Mouse (Mus musculus): ENCODE measurements around the gene Snx22. TPM values are rescaled to one million over a fixed set of nuclear protein-coding genes. Genes with fewer than 3 reads are reported as not detected.

Gene Snx22
- polyA plus RNA-seq, 1 experiment from 2014 or later, result 5.2 TPM

DNA sequence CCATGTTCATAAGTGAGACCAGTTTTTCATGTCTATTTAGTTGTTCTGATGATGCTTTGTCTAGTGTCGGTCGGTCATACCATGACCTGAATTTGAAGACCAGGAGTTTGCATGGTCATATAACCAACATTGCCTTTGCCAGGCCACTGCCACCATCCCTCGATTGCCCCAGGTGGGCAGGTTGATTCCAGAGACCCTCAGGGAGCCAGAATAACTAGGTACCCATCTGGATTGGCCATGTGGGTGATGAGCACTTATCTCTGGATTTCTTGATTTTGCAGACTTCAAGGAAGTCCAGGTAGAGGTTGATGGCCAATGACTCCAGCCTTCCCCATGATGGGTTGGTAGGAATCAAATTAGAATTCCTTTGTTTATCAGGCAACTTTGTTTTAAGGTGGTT is 26.3 kb downstream of the Snx22 start:
- 97% methylated on average over 3 of the region's 3 CpGs for WGBS
- H3K4me2 ChIP-seq (replicated peaks), result no peak overlapping the region
- ATAC-seq (ENCODE audit: low FRiP score, low read depth), result no peak
- H3K9ac ChIP-seq (replicated peaks), result no peak overlapping the region
- no peak overlapping the region for H3K4me3 ChIP-seq
- peaks cover 17% of the 10 kb centered on the region for H3K36me3 ChIP-seq
- H3K27ac ChIP-seq (replicated peaks), result no peak overlapping the region
- H3K27me3 ChIP-seq, result no peaks in the 10 kb centered on the region
- H3K9me3 ChIP-seq, result no peaks in the 10 kb centered on the region
- H3K4me1 ChIP-seq, result no peaks in the 10 kb centered on the region

- Histone ChIP-seq H3K27ac (replicated peaks) (no peak overlapping the region), H3K36me3 (peaks cover 17% of the 10 kb centered on the region), H3K4me2 (replicated peaks) (no peak overlapping the region), H3K27me3 (no peaks in the 10 kb centered on the region), H3K4me1 (no peaks in the 10 kb centered on the region), H3K9me3 (no peaks in the 10 kb centered on the region), H3K4me3 (no peak overlapping the region), H3K9ac (replicated peaks) (no peak overlapping the region)
- no peak for ATAC-seq (ENCODE audit: low FRiP score, low read depth)
- WGBS, result 88% methylated on average over 4 of the region's 4 CpGs
These were observed 27.2 kb downstream of the Snx22 start for GRCm38 (mm10) chr9:66042331-66042730.

GRCm38 (mm10) chr9:66040801-66041200 is 28.7 kb downstream of the Snx22 start:
- H3K4me2 ChIP-seq (replicated peaks), result no peak overlapping the region
- no peak for ATAC-seq (ENCODE audit: low FRiP score, low read depth)
- H3K9me3 ChIP-seq, result no peaks in the 10 kb centered on the region
- 91% methylated on average over 3 of the region's 3 CpGs for WGBS
- no peak overlapping the region for H3K4me3 ChIP-seq
- no peaks in the 10 kb centered on the region for H3K4me1 ChIP-seq
- no peak overlapping the region for H3K27ac ChIP-seq (replicated peaks)
- H3K27me3 ChIP-seq, result no peaks in the 10 kb centered on the region
- no peak overlapping the region for H3K9ac ChIP-seq (replicated peaks)
- peaks cover 19% of the 10 kb centered on the region for H3K36me3 ChIP-seq

GRCm38 (mm10) chr9:66039290-66039689 is 30.2 kb downstream of the Snx22 start:
- no peaks in the 10 kb centered on the region for H3K9me3 ChIP-seq
- H3K27ac ChIP-seq (replicated peaks), result no peak overlapping the region
- no peak overlapping the region for H3K4me2 ChIP-seq (replicated peaks)
- 89% methylated on average over 4 of the region's 4 CpGs for WGBS
- H3K36me3 ChIP-seq, result peaks cover 19% of the 10 kb centered on the region
- H3K4me3 ChIP-seq, result no peak overlapping the region
- ATAC-seq (ENCODE audit: low FRiP score, low read depth), result no peak
- H3K9ac ChIP-seq (replicated peaks), result no peak overlapping the region
- H3K27me3 ChIP-seq, result no peaks in the 10 kb centered on the region
- no peaks in the 10 kb centered on the region for H3K4me1 ChIP-seq

GRCm38 (mm10) chr9:66038581-66038980 is 30.9 kb downstream of the Snx22 start:
- Histone ChIP-seq H3K4me1 (no peaks in the 10 kb centered on the region), H3K4me3 (no peak overlapping the region), H3K9ac (replicated peaks) (no peak overlapping the region), H3K27ac (replicated peaks) (no peak overlapping the region), H3K27me3 (no peaks in the 10 kb centered on the region), H3K36me3 (peaks cover 19% of the 10 kb centered on the region), H3K4me2 (replicated peaks) (no peak overlapping the region), H3K9me3 (no peaks in the 10 kb centered on the region)
- ATAC-seq (ENCODE audit: low FRiP score, low read depth), result no peak
- 95% methylated on average over 4 of the region's 4 CpGs for WGBS

GRCm38 (mm10) chr9:66038082-66038481 is 31.4 kb downstream of the Snx22 start:
- Histone ChIP-seq H3K9ac (replicated peaks) (no peak overlapping the region), H3K4me2 (replicated peaks) (no peak overlapping the region), H3K36me3 (peaks cover 19% of the 10 kb centered on the region), H3K27ac (replicated peaks) (no peak overlapping the region), H3K9me3 (no peaks in the 10 kb centered on the region), H3K4me3 (no peak overlapping the region), H3K4me1 (no peaks in the 10 kb centered on the region), H3K27me3 (no peaks in the 10 kb centered on the region)
- no peak for ATAC-seq (ENCODE audit: low FRiP score, low read depth)
- 93% methylated on average over 4 of the region's 4 CpGs for WGBS

- H3K9me3 ChIP-seq, result no peaks in the 10 kb centered on the region
- no peaks in the 10 kb centered on the region for H3K27me3 ChIP-seq
- H3K9ac ChIP-seq (replicated peaks), result no peak overlapping the region
- 0 out of 2 replicates have a peak, but pooled peaks cover 12% of the 10 kb centered on the region for H3K36me3 ChIP-seq
- no peaks in the 10 kb centered on the region for H3K4me1 ChIP-seq
- no peak overlapping the region for H3K4me3 ChIP-seq
- H3K4me2 ChIP-seq (replicated peaks), result no peak overlapping the region
- ATAC-seq (ENCODE audit: low FRiP score, low read depth), result no peak
- no peak overlapping the region for H3K27ac ChIP-seq (replicated peaks)
These were observed 48.9 kb downstream of the Snx22 start for GRCm38 (mm10) chr9:66020601-66021000.

Other genes with a start within 250 kb of the Snx22 start
- 12.0 and 15.4 TPM in 2 replicates for gene Zfp609, start 242.2 kb downstream of the Snx22 start, polyA plus RNA-seq (2016; fragmentation: Nextera tagmentation; extraction: Ambion mirVana)
- gene Pclaf, start 179.5 kb downstream of the Snx22 start, polyA plus RNA-seq (2016; fragmentation: Nextera tagmentation; extraction: Ambion mirVana), result 155 and 160 TPM in 2 replicates
- 36.7 and 39.0 TPM in 2 replicates for gene Trip4, start 160.9 kb downstream of the Snx22 start, polyA plus RNA-seq (2016; fragmentation: Nextera tagmentation; extraction: Ambion mirVana)
- gene Csnk1g1, start 160.8 kb downstream of the Snx22 start, polyA plus RNA-seq (2016; fragmentation: Nextera tagmentation; extraction: Ambion mirVana), result 24.1 and 27.6 TPM in 2 replicates
- gene Ppib, start 9.5 kb downstream of the Snx22 start, polyA plus RNA-seq (2016; fragmentation: Nextera tagmentation; extraction: Ambion mirVana), result 376 and 416 TPM in 2 replicates
- 135 and 136 TPM in 2 replicates for gene Snx1, start 56.9 kb upstream of the Snx22 start, polyA plus RNA-seq (2016; fragmentation: Nextera tagmentation; extraction: Ambion mirVana)
- 126 and 133 TPM in 2 replicates for gene Ciao2a, start 56.9 kb upstream of the Snx22 start, polyA plus RNA-seq (2016; fragmentation: Nextera tagmentation; extraction: Ambion mirVana)
- gene Dapk2, start 88.5 kb upstream of the Snx22 start, polyA plus RNA-seq (2016; fragmentation: Nextera tagmentation; extraction: Ambion mirVana), result 3.7 and 4.3 TPM in 2 replicates